Mouse (Mus musculus): ENCODE measurements around the gene Ubxn11.

- TF ChIP-seq CTCF (IDR thresholded peaks at IDR 0.05; ENCODE audit: control insufficient read depth, insufficient read depth, low read length) (no peak), POLR2A (IDR thresholded peaks at IDR 0.05; ENCODE audit: borderline replicate concordance, control insufficient read depth, low read depth, low read length) (no peak)
Measured at GRCm38 (mm10) chr4:134136280-134136926, 34.0 kb downstream of the Ubxn11 start.
